Mouse (Mus musculus) T-cell, adult 66 days (primary cell): ENCODE results near the gene Fkbp3. TPM values are rescaled to one million over a fixed set of nuclear protein-coding genes. Genes with fewer than 3 reads are reported as not detected.

Experiments
- total RNA-seq, 2 experiments: library from RNA; stranded (reverse); gene quantifications; 3 replicates in 1 of 2; 4 replicates in 1 of 2; pipeline ENCODE4 v1.2.4; 2023

Fkbp3 gene
- 100 to 1,000 TPM in 1 of 2 experiments, 10 to 100 TPM in 1; 97.6 to 103 TPM for total RNA-seq

DNA sequence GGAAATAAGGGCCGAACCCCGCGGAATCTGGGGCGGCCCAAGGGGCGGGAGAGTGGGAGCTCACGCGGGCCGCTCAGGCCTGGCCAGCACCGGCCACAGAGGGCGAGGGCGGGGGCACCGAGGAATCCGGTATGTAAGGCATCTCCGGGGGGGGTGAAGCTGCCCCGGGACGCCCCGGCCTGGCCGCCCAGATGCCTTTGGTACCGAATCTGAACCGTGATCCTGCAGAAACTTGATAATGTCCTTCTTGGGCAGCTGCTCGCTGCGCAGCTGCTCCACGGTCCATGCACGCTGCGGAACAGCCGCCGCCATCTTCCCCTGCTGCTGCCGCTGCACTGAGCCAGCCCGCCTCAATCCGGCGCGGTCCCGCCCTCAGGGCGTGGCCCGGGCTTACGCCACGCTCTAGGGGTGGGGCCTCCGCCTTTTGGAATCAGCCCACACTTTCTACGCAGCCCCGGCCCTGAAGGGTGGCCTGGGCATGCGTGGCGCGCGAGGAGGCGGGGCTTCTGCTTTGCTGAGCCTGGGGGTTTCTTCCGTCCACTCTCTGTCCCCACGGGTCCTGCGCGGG, at the start of gene Fkbp3:
Fkbp3 (minus strand) TSS at position 397 of the 568 bp plus-strand sequence.

DNA sequence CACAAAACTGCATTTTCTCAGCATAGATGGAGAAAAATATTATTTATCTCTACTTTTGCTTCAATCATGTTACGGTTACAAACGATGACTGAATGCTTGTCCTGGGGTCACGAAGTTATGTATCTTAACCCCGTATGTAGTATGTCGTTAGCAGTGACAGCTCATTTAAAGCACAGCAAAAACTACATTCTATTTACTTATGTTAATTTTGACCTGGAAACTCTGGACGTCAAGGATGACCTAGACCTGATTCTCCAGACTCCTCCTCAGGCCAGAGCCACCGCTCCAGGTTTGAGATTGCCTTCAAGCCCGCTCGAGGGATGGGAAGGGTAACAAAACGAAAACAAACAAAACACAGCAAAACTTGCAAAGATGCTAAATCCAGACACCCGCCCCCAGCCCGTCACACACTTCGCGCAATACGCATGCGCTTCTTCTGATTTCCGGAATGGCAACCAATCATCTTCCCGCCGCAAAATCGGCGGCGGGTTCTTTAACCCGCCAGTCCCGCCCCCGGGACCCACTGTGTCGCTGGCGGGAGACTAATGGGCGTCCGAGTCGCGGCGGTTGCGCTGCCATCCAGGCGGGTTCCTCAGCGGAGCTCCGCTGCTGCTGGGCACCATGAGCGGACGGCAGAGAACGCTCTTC, 1.4 kb upstream of the Fkbp3 start, which contains the start of gene Fancm:
Fancm (plus strand) TSS at position 519 of the 648 bp plus-strand sequence.

DNA sequence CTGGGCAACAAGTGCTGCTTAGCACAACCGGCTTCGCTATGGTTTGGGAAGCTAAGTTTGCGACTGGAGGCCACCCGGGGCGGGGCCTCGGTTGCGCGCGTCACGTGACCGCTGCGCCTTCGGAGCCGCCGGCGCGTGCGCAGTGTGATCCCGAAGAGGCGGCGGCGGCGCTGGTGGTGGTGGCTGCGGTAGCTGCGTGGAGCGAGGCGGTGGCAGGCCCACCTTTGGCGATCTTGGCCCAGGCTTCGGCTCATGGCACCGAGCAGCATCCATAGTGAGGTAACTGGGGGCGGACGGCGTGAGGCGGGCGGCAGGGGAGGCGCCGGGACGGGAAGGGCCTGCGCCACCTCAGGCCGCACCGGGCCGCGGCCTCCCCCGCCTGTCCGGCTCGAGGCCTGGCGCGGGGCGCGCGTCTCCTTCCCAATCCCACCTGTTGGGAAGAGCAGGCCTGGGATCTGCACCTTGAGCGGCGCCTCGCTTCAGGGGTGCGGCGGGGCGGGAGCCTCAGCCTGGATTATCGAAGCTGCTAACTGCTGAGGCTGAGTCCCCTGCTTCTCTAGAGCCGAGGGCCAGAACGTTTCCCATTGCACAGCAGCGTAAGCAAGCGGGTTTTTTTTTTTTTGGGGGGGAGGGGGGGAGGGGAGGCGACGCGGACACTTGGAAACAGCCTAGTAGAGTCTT, 37.5 kb downstream of the Fkbp3 start, which contains the start of gene Prpf39:
Prpf39 (plus strand) TSS at position 144 of the 681 bp plus-strand sequence.

Other genes starting within 250 kb of the Fkbp3 start
- gene Gm527, start 156.1 kb downstream of the Fkbp3 start, total RNA-seq = 10 to 100 TPM in 1 of 2 experiments, 1 to 10 TPM in 1; 6.9 to 10.2 TPM
- gene Klhl28, start 108.5 kb downstream of the Fkbp3 start, total RNA-seq = 10 to 100 TPM; 23.8 to 25.8 TPM
- 10 to 100 TPM; 58.4 to 75.5 TPM for gene Togaram1, start 108.2 kb downstream of the Fkbp3 start, total RNA-seq
- 100 to 1,000 TPM; 134 to 135 TPM for gene Prpf39, start 37.7 kb downstream of the Fkbp3 start, total RNA-seq
- 10 to 100 TPM; 16.7 to 20.2 TPM for gene Fancm, start 1.6 kb upstream of the Fkbp3 start, total RNA-seq
- 1 to 10 TPM in 1 of 2 experiments, under 1 TPM in 1; 0.59 to 2.7 TPM for gene Mis18bp1, start 98.6 kb upstream of the Fkbp3 start, total RNA-seq
- not detected for gene Wdr20rt, start 151.5 kb upstream of the Fkbp3 start, total RNA-seq